Mouse (Mus musculus): ENCODE results near the gene Imp3.
"Not testable (repeated sequence)": the region's sequence is repeated elsewhere in the genome, so short reads cannot be mapped to it uniquely, and the experiment has no call there.

Gene Imp3

DNA sequence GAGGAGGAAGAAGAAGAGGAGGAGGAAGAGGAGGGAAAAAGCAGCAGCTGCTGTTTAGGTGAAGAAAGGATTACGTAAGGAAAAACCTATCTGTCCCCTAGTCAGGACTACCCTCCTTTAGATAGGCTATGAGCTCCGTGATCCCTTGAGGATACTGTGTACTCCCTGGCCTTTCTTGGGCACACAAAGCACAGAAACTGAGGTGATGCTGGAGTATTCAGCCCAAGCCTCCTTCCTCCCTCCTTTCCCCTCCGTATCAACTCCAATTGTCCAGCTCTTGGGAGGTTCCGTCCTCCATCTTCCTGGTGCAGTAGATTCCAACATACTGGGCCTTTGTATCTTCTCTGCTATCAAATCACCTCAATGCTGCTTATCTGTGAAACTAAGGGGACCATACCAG, 14.5 kb upstream of the Imp3 start:
- no peak for ATAC-seq (ENCODE audit: low TSS enrichment)

DNA sequence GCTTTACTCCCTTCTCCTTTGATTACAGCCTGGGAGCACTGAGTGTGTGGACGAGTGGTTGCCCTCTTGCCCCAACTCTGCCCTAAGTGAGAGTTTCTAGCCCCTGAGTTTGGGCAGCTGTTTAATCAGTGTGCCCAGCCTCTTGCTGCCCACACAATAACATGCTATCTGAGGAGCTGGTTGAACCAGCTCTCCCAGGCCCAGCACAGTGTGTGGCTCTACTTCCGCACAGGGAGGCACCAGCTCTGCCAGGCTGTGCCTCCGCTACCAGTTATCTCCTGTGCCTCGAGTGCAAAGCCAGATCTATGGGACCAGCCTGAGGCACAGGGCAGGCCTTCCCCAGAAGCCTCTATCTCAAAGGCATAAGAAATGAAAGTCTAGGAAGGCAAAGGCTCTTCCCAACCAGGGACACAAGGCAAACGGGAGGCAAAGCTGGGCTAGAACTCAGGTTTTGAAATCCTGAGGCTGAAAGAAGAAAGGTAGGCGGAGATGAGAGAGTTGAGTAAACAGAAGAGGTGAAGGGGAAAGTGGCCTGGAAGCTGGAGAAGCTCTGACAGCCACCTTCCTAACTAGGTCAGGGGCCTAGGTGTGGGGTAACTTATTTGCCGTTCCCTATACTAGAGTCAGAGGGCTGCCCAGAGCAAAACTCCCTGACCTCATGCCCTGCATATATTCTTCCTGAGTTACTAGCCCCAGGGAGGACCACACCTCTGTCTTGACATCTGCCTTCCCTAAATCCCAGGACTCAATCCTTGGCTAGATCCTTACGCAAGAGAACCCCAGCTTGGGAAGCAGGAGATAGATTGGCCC, 13.2 kb upstream of the Imp3 start:
- ATAC-seq (ENCODE audit: low TSS enrichment): no peak

DNA sequence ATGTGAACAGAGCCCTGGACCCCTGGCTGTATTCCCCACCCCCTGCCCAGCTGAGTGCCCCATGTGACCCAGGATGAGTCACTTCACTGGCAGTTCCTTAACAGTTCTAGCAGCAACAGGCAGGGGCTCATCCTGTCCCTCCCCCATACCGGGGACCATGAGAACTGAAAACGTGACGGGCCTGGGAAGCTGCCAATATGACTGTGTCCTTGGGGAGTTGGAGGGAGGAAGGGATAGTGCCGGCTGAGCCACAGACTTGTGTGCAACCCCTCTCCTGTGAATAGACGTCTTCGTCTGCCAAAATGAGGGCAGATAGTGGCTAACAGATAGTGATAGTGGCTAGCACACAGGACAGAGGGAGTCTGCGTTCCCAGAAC, 12.6 kb upstream of the Imp3 start:
- ATAC-seq (ENCODE audit: low TSS enrichment): no peak

DNA sequence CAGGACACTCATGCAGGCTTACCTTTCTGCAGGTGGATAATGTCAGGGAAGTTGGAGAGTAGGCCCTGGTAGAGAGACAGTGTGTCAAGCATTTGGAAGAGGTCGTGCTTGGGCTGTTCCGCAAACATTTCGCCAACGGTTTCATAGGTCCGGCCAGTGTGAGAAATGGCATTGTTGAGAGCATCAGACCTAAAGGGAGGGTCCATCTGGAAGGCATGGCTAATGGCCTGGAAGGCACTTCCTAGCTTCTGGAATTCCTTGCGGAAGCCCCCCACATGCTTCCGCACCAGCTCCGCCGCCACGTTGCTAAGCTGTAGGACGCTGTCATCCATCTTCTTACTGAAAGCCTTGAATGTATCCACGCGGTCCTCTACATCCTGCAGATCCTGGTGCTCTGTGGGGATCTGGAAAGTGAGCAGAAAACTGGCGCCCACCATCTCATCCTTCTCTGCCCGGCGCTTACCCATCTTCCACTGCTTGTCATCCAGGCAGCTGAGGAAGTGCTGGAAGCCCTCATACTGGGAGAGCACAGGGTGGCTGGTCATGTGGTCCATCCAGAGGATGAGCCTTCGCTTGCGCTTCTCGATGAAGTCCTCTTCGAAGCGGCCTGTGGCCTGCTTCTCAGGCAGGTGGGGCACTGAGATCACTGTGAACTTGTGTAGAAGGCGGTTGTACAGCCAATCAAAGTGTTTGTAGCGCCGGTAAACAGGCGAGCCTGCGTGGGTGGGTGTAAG, 11.8 kb upstream of the Imp3 start:
- no peak for ATAC-seq (ENCODE audit: low TSS enrichment)

DNA sequence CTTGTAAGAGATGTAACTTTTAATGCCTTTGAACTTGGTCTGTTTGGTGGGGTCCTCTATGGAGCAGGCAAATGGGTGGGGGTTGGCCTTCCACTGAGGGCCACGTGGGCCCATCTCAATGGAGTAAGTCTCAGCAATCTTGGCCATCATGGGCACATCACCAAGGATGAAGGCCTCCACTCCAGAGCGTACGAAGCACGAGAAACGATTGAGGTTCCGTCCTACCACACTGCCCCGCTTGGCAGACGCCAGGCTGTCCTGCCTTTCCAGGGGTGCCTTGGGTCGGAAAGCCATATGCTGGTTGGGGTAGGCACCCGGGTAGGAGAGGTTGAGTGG, 11.3 kb upstream of the Imp3 start:
- no peak for ATAC-seq (ENCODE audit: low TSS enrichment)

DNA sequence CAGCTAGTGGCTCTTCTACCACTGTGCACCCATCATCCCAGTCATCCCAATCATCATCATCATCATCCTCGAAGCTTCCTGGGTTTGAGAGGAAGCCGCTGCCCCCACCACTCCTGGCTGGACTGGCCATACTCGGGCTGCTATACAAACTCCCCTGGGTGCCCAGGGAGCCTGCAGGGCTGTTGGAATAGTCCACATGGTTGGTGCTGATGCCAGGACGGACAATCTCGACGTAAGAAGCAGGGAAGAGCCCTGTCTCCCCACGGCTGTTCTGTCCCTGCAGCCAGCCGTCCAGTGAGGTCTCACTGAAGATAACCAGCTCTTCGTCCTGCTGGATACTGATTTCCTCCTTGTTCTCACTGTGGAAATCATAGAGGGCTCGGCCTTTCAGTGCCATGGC, 10.9 kb upstream of the Imp3 start:
- no peak for ATAC-seq (ENCODE audit: low TSS enrichment)

DNA sequence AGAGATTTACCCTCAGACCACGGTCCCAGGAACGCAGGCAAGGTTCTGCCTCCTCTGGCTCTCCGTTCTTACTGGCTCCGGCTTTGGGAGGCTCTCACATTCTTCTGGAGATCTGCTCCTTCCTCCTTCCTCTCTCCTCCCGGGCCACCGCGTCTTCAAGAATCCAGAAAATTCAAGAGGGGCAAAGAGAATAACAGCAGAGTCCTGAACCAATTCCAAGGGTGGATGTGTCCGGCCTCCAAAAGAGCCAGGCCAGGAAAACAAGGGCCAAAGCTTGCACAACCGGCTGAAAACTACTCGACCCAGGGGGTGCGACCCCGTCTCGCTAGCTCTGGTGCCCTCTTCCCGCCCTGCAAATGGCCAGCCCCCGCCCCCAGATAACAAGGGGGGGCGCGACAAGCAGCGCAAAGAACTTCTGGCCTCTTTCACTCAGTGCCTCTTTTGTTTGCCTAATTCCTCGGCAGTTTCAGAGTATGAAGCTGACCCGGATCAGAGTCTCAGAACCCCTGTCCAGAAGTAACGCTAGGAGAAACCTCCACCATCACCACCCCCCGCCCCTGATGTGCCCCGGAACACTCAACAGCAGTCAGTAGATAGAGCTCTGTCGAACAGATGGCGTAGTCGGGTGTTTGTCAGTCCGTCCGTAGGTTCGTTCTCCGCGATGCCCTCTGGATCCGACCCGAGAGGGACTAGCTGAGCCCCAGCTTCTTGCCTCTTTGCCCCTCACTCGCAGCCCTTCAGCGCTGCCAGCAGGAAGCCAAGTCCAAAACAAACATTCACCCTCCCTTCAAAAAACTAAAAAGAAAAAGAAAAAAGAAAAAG, 9.9 kb upstream of the Imp3 start:
- ATAC-seq (ENCODE audit: low TSS enrichment): no peak

DNA sequence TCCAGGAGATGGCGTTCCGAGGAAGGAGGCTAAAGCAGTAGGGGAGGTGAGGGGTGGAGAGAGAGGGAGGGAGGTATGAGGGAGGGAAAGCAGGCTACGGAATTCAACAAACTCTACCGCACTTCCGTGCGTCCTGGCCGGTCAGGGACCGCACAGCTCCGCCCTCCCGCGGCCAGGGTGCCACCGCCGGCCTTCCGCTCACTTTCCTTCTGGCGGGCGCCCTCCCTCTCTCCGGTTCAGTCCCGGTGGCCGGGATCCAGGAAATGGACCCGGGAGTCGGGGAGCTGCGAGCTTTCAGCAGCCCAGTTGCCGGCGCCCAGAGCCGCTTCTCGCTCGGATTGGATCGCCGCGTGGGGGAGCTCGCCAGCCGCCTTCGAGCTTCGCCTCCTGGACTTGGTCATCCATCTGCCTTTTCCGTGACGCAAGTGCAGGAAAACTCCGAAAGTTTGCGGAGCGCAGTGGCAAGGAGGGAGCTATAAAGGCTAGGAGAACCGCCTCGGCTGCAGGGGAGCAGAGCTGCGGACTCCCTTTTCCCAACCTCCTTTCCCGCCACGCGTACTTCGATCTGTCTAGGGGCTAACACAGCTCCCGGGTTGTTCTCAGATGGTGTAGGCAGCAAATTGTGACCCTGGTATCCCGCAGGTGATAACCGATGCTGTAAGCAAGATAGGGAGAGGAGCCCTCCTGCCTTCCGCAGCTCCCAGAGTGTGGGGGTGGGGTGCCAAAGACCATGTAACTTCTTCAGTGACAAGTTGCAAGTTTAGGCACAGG, 9.0 kb upstream of the Imp3 start, which contains the start of gene Snx33:
Gene Snx33, minus strand, starts transcription at position 331 of the 771 bp plus-strand sequence.
- peak; percentile 93 for ATAC-seq (ENCODE audit: low TSS enrichment)

DNA sequence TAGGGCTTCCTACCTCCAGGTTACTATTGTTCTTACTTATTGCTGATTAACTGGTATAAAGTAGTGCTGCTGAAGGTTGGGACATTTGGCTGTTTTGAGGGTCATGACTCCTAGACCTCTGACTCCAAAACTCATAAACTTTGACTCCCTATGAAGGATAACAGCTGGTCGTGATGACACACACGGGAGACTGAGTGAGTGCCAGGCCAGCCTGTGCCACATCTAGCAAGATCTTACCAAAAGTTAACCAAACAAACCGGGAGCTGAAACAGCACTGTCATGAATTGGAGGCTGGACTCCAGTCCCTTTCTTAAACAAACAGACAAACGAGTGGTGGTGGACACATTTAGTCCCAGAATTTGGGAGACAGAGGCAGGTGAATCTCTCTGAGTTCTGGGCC, 7.8 kb upstream of the Imp3 start:
- ATAC-seq (ENCODE audit: low TSS enrichment): no peak

DNA sequence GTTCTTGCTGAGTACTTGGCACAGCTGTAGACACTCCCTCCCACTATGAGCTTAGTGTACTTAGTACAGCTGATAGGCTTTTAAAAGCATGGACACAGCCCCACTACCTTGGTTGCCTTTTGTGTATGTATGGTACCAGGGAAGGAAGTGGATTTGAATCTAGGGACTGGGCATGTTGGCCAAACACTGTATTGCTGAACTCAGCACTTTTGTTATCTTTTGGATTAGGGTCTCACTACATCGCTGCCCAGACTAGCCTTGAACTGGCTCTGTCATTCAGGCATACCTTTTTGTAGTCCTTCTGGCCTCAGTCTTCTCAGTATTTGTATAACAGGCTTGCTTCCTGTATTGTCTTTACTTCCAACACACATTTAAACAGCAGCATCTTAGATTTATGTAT, 6.7 kb upstream of the Imp3 start:
- no peak for ATAC-seq (ENCODE audit: low TSS enrichment)

DNA sequence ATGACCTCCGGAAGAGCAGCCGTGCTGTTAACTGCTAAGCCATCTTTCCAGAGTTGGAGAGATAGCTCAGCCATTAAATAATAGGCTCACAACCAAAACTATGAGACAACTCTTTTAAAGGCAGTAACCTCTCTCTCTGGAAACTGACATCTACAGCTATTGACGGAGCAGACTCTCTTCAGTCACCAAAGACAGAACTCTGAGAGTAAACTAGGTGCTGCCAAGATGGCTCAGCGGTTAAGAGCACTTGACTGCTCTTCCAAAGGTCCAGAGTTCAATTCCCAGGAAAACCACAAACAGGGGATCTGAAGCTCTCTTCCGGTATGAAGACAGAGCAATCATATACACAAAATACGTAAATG, 433 bp upstream of the Imp3 start:
- no peak for ATAC-seq (ENCODE audit: low TSS enrichment)

DNA sequence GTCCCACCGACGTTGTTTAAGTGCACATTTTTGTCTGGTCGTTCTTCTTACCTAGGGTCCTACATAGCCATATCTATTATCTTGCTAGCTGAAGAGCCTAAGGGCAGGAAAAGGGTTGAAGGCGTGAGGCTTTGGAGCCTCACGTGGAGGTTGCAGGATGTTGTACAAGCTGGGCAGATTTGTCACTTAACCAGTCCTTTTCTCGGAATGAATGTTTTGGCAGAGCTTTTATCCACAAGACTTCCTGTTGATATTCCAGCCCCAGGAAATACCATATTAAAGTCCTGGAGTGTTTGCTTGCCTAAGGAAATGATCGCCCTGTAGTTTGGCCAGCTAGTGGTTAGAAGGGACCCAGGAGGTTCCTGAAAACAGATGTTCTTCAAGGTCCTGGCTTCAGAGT, 1.1 kb downstream of the Imp3 start:
- no peak for ATAC-seq (ENCODE audit: low TSS enrichment)

DNA sequence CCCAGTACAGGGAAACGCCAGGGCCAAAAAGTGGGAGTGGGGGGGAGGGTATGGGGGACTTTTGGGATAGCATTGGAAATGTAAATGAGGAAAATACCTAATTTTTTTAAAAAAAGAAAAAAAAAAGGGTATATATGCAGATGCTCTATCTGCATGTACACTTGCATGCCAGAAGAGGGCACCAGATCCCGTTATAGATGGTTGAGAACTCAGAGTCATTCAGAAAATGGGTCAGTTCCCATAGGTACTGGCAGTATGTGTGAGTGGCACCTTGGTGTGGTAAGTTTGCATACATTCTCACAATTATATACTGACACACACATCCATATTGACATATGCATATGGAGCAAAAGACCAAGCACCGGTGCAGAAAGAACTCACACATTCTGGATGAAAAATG, 10.2 kb downstream of the Imp3 start:
- not testable (repeated sequence) for ATAC-seq (ENCODE audit: low TSS enrichment)

DNA sequence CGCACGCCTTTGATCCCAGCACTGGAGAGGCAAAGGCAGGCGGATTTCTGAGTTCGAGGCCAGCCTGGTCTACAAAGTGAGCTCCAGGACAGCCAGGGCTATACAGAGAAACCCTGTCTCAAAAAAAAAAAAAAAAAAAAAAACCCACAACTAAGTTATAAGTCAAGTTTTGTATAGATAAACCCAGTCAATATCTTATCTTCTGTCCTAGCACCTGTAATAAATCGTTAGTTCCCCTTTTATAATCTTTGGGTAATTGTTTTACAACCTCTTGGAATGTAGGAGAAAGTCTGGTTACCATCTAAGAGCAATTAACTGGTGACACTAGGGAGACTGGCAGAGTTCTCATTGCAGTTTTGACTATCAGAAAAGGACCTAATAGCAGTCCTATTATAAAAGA, 11.4 kb downstream of the Imp3 start:
- ATAC-seq (ENCODE audit: low TSS enrichment): not testable (repeated sequence)

DNA sequence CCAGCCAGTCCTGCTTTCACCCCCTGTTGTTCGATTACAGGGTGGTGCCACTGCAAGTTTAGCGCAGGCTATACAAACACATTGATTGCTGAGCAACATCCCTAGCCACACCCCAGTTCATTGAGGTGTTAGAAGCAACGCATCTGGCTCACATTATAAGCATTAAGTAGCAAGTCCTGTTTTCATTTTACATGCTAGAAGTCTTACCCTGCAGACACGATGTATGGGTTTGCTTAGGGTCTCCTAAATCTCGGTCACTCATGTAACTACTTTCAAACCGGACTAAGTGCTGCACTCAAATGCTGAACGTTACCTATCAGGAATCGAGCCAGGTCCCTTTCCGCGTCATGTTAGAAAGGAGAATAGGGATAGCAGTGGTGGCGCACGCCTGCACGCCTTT, 12.5 kb downstream of the Imp3 start:
- ATAC-seq (ENCODE audit: low TSS enrichment): no peak

DNA sequence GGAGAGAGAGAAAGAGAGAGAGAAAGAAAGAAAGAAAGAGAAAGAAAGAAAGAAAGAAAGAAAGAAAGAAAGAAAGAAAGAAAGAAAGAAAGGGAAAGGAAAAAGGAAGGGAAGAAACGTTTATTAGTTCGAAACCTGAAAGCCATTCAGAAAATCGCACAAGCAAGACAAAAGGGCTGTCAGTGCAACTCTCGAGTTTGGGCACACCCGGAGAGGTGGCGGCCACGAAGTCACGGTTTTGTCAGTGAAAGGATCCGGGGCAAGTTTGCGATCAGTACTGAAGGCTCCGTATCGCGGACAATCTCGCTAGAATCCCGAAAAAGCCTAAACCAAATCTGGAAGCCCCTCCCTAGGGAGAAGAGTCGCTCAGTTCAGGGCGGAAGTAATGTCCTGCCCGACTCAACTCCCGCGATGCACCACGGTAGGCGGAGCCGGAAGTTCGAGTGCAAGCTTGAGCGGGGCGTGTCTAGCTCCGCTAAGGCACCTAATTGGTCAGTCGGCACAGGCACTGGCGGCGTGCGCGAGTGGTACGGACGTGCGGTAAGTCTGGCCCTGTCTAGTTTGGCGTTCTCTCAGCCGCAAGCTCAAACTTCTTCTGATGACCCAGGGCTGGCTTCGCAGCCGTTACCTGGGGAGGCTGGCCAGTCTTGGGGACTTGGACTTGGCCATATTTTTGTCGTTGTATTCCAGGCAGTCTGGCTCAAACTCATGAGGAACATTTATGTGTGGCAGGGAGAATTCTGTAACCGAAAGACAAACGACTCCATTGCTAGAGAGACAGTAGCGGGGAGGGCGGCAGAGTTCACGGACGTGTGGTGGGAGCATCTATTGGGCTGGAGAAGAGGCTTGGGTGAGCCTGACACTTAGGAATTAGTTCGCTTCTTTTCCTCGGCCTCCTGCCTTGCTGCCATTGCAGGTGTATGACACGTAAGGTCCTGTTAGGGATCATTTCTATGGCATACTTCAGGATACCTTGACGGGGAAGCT, 13.4 kb downstream of the Imp3 start, which contains the start of gene Snupn:
Gene Snupn, plus strand, starts transcription at position 465 of the 987 bp plus-strand sequence.
- ATAC-seq (ENCODE audit: low TSS enrichment): peak; percentile 100

DNA sequence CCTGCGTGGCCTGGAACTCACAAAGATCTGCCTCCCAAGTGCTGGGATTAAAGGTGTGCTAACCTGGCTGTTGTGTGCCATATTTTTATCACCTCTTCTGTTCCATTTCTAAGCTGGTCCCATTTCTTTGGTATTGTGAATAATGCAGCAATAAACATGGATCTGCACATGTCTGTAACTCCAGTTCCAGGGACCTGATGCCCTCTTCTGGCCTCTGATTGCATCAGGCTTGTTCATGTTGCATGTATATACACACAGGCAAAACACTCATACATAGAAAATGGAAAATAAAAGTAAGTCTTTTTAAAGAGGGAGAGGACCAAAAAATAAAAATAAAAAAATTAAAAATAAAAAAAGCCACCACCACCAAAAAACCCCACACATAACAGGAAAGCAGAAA, 16.3 kb downstream of the Imp3 start:
- no peak for ATAC-seq (ENCODE audit: low TSS enrichment)

DNA sequence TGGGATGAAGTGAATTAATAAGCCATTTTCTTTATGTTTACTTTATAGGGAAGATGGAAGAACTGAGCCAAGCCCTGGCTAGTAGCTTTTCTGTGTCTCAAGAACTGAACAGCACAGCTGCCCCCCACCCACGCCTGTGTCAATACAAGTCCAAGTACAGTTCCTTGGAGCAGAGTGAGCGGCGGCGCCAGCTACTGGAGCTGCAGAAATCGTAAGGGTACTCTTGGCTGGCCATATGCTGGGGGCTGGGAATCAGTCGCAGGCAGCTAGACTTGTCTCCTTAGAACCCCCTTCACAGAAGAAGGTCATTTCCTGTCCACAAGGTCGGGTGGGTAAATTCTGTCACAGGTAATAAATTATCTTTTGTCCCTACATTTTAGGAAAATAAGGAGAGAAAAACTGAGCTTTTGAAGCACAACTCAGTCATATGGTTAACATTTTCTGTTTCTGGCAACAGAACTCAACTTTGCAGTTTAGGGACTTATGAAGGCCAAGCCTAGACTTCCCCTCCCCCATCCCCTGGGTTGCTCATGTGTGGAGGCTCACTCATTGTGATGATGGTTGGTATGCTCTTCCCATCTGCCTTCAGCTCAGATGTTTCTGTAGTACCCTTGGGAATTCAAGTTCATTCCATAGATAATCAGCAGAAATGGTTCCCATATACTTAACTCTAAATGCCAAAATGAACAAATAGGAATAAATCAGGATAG, 19.8 kb downstream of the Imp3 start:
- ATAC-seq (ENCODE audit: low TSS enrichment): no peak

DNA sequence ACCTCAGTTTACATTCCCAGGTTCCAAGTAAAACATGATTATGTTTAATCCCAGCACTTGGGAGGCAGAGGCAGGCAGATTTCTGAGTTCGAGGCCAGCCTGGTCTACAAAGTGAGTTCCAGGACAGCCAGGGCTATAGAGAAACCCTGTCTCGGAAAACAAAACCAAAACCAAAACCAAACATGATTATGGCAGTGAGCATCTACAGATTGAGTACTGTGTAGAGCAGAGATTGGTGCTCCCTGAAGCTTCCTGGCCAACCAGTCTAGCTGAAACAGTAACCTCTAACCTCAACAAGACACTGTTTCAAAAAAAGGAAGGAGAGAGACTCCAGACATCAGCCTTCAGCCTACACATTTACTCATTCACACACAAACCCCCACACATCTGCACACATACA, 21.4 kb downstream of the Imp3 start:
- ATAC-seq (ENCODE audit: low TSS enrichment): no peak

DNA sequence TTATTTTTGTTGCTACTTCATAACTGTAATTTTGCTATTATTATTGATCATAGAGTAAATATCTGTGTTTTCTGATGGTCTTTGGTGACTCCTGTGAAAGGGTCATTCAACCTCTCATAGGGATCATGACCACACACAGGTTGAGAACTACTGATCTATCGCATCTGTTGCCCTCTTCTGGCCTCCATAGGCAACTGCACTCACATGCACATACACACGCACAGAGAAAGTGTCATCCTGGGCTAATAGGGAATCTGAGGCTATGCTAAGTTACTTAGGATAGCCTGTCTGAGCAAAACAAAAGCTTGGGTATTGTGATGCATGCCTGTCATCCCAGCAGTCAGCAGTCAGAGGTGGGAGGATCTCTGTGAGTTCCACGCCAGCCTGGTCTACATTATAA, 24.3 kb downstream of the Imp3 start:
- ATAC-seq (ENCODE audit: low TSS enrichment): no peak
